Mouse (Mus musculus): ENCODE results near the gene Gm13279. TPM values are rescaled to one million over a fixed set of nuclear protein-coding genes. Genes with fewer than 3 reads are reported as not detected.
"Not testable (repeated sequence)": the region's sequence is repeated elsewhere in the genome, so short reads cannot be mapped to it uniquely, and the experiment has no call there.

The Gm13279 gene
- not detected for total RNA-seq (2021)

GRCm38 (mm10) chr4:88797097-88797496, at the start of gene Gm13279:
Gene Gm13279 (plus strand): TSS chr4:88797397.
- intact Hi-C loops (cut with DNase I); DNase-seq: not testable (repeated sequence)

- intact Hi-C loops (cut with DNase I), result no loop called here
- no peak for DNase-seq
These were observed 47.3 kb upstream of the Gm13279 start for GRCm38 (mm10) chr4:88749926-88750325.

GRCm38 (mm10) chr4:88754818-88755340, 42.3 kb upstream of the Gm13279 start, which contains the start of gene Gm13271:
Gene Gm13271 (plus strand): TSS chr4:88754868.
- DNase-seq, result peak; percentile 70 to 75
- intact Hi-C loops (cut with DNase I), result not testable (repeated sequence)

- intact Hi-C loops (cut with DNase I), result loop anchor here (1.0 kb wide), 2 partner anchors 16 to 19 kb away; no protein-coding TSS in a partner anchor
- DNase-seq, result peak; percentile 40 to 58
These were observed 40.4 kb upstream of the Gm13279 start for GRCm38 (mm10) chr4:88756581-88757513.

- intact Hi-C loops (cut with DNase I), result loop anchor here (1.0 kb wide), 1 partner anchor 19 kb away; no protein-coding TSS in a partner anchor
- DNase-seq, result peak; percentile 87 to 91
These were observed 39.6 kb upstream of the Gm13279 start for GRCm38 (mm10) chr4:88757628-88758031.

- intact Hi-C loops (cut with DNase I), result not testable (repeated sequence)
- peak in 1 of 2 experiments; percentile 4 for DNase-seq
These were observed 38.4 kb upstream of the Gm13279 start for GRCm38 (mm10) chr4:88758751-88759150.

GRCm38 (mm10) chr4:88759610-88760268, 37.5 kb upstream of the Gm13279 start, which contains the start of gene Gm13283:
Gene Gm13283 (plus strand): TSS chr4:88760119.
- intact Hi-C loops (cut with DNase I), result not testable (repeated sequence)
- DNase-seq, result peak in 1 of 2 experiments; percentile 26

GRCm38 (mm10) chr4:88760431-88760830, 36.8 kb upstream of the Gm13279 start:
- DNase-seq, result peak; percentile 77 to 78
- intact Hi-C loops (cut with DNase I), result not testable (repeated sequence)

- DNase-seq, result peak; percentile 51 to 59
- intact Hi-C loops (cut with DNase I), result not testable (repeated sequence)
These were observed 35.4 kb upstream of the Gm13279 start for GRCm38 (mm10) chr4:88761776-88762175.

- intact Hi-C loops (cut with DNase I), result not testable (repeated sequence)
- peak in 1 of 2 experiments; percentile 25 for DNase-seq
These were observed 34.9 kb upstream of the Gm13279 start for GRCm38 (mm10) chr4:88762341-88762740.

GRCm38 (mm10) chr4:88763384-88764018, 33.7 kb upstream of the Gm13279 start:
- intact Hi-C loops (cut with DNase I), result not testable (repeated sequence)
- DNase-seq, result peak; percentile 50 to 59

GRCm38 (mm10) chr4:88773534-88773933, 23.7 kb upstream of the Gm13279 start, which contains the start of gene Gm13290:
Gene Gm13290 (plus strand): TSS chr4:88773834.
- intact Hi-C loops (cut with DNase I), result not testable (repeated sequence)

GRCm38 (mm10) chr4:88776622-88777021, 20.6 kb upstream of the Gm13279 start, which contains the start of gene Gm13289:
Gene Gm13289 (plus strand): TSS chr4:88776922.
- DNase-seq; intact Hi-C loops (cut with DNase I): not testable (repeated sequence)

More at GRCm38 (mm10) chr4:88773534-88773933, 23.7 kb upstream of the Gm13279 start, which contains the start of gene Gm13290:
- not testable (repeated sequence) for DNase-seq

- intact Hi-C loops (cut with DNase I); DNase-seq: not testable (repeated sequence)
These were observed 17.6 kb upstream of the Gm13279 start, which contains the start of gene Gm13272 for GRCm38 (mm10) chr4:88779550-88779949. Gene Gm13272 (plus strand): TSS chr4:88779850.

GRCm38 (mm10) chr4:88780320-88780719, 16.9 kb upstream of the Gm13279 start:
- DNase-seq, result not testable (repeated sequence)

GRCm38 (mm10) chr4:88781831-88782230, 15.4 kb upstream of the Gm13279 start, which contains the start of gene Ifnz:
Gene Ifnz (plus strand): TSS chr4:88782131.
- intact Hi-C loops (cut with DNase I); DNase-seq: not testable (repeated sequence)

More at GRCm38 (mm10) chr4:88780320-88780719, 16.9 kb upstream of the Gm13279 start:
- intact Hi-C loops (cut with DNase I), result not testable (repeated sequence)

GRCm38 (mm10) chr4:88782335-88782734, 14.9 kb upstream of the Gm13279 start:
- DNase-seq; intact Hi-C loops (cut with DNase I): not testable (repeated sequence)

GRCm38 (mm10) chr4:88785409-88785808, 11.8 kb upstream of the Gm13279 start, which contains the start of gene Gm13276:
Gene Gm13276 (plus strand): TSS chr4:88785709.
- intact Hi-C loops (cut with DNase I); DNase-seq: not testable (repeated sequence)

GRCm38 (mm10) chr4:88788402-88788801, 8.8 kb upstream of the Gm13279 start, which contains the start of gene Gm13277:
Gene Gm13277 (plus strand): TSS chr4:88788632.
- peak; percentile 56 to 63 for DNase-seq
- intact Hi-C loops (cut with DNase I), result not testable (repeated sequence)
